Mouse (Mus musculus): ENCODE results near the gene Rars.

- no peak for TF ChIP-seq CTCF (IDR thresholded peaks at IDR 0.05; ENCODE audit: low read depth)
- no peak for TF ChIP-seq EP300 (IDR thresholded peaks at IDR 0.05; ENCODE audit: low read depth)
Observed at GRCm38 (mm10) chr11:35863653-35864052, 29.3 kb upstream of the Rars start.
